Comparison of ENCODE assay signal across 16 mouse cellular contexts in genomic region chr13:51157291-51157690, GRCm38 (mm10).
"Had no signal": no experiment of that assay in that cellular context is flagged by ENCODE, and none has a peak within 500 bp of the region (broad histone marks: within the 10 kb centered on the region; RNA-seq: fewer than 3 reads in every experiment).

No protein-coding gene starts in this region.

- H3K4me1 ChIP-seq: neural tube, embryonic 13.5 days; neural tube, embryonic 15.5 days; stomach, embryonic 15.5 days had no signal

- H3K4me2 ChIP-seq: neural tube, embryonic 13.5 days; neural tube, embryonic 15.5 days; stomach, embryonic 15.5 days had no signal

- H3K27ac ChIP-seq: neural tube, embryonic 13.5 days; neural tube, embryonic 15.5 days; stomach, embryonic 15.5 days; stomach, postnatal 0 days had no signal

- H3K9me3 ChIP-seq: neural tube, embryonic 13.5 days; neural tube, embryonic 15.5 days; stomach, embryonic 15.5 days had no signal

- DNase-seq: retina, postnatal 1 day; right cerebral cortex, adult 18-20 months; right cerebral cortex, postnatal 14 days; right cerebral cortex, postnatal 25 days; right cerebral cortex, postnatal 4 days; spleen, adult 18-20 months; thymus, adult 18-20 months; thymus, adult 2 months; thymus, postnatal 14 days; thymus, postnatal 25 days; thymus, postnatal 36 days; thymus, postnatal 4 days had no signal

- H3K9ac ChIP-seq: neural tube, embryonic 13.5 days; neural tube, embryonic 15.5 days; stomach, embryonic 15.5 days had no signal

- H3K27me3 ChIP-seq: neural tube, embryonic 13.5 days; neural tube, embryonic 15.5 days; stomach, embryonic 15.5 days had no signal

- H3K4me3 ChIP-seq: neural tube, embryonic 13.5 days; neural tube, embryonic 15.5 days; stomach, embryonic 15.5 days had no signal
